Mouse (Mus musculus): Measurements from ENCODE around the gene Cdk15. TPM values are rescaled to one million over a fixed set of nuclear protein-coding genes. Genes with fewer than 3 reads are reported as not detected.
A peak's percentile ranks its signal among the peaks of the same experiment; 100 is the strongest.

Gene Cdk15
- polyA plus RNA-seq, 1 experiment from 2014 or later = 1.0 TPM

GRCm38 (mm10) chr1:59387542-59388314 lies 131.0 kb downstream of the Cdk15 start:
- no peaks in the 10 kb centered on the region for H3K27me3 ChIP-seq
- no peak overlapping the region for H3K9ac ChIP-seq
- no peaks in the 10 kb centered on the region for H3K9me3 ChIP-seq
- 20% methylated on average over 3 of the region's 3 CpGs for WGBS
- no peak overlapping the region for H3K4me3 ChIP-seq
- ATAC-seq (ENCODE audit: low FRiP score, low read depth) = no peak; the same call in 1 of the 2 replicates
- H3K36me3 ChIP-seq = no peaks in the 10 kb centered on the region
- peaks cover 7% of the 10 kb centered on the region for H3K4me1 ChIP-seq (replicated peaks)
- no peak overlapping the region for H3K27ac ChIP-seq (replicated peaks)
- no peak overlapping the region for H3K4me2 ChIP-seq

DNA sequence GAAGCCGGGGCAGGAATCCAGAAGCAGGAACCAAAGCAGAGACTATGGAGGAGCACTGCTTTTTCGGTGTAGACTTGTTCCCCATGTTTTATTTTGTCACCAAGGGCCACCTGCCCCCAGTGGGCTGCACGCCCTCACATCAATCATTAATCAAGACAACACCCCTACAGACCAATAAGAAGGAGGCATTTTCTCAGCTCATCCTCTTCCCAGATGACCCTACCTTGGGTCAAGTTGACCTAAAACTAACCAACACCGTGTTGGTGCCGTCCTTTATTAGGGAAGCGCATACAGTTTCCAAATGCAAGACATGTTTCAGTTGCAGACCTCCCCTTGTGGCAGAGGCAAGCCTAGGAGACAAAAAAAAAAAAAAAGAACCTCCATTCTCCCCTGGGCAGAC lies 132.5 kb downstream of the Cdk15 start:
- ATAC-seq (ENCODE audit: low FRiP score, low read depth) = no peak
- no peak overlapping the region for H3K9ac ChIP-seq

GRCm38 (mm10) chr1:59391736-59392135 lies 135.0 kb downstream of the Cdk15 start:
- no peak overlapping the region for H3K9ac ChIP-seq
- H3K27ac ChIP-seq (replicated peaks) = no peak overlapping the region
- 67% methylated on average over 3 of the region's 3 CpGs for WGBS
- H3K27me3 ChIP-seq = no peaks in the 10 kb centered on the region
- no peak overlapping the region for H3K4me2 ChIP-seq
- H3K4me1 ChIP-seq (replicated peaks) = peaks cover 17% of the 10 kb centered on the region
- ATAC-seq (ENCODE audit: low FRiP score, low read depth) = no peak
- no peaks in the 10 kb centered on the region for H3K36me3 ChIP-seq
- no peak overlapping the region for H3K4me3 ChIP-seq
- no peaks in the 10 kb centered on the region for H3K9me3 ChIP-seq

More for the DNA sequence above, 132.5 kb downstream of the Cdk15 start:
- no peak overlapping the region for H3K27ac ChIP-seq (replicated peaks)
- H3K36me3 ChIP-seq = no peaks in the 10 kb centered on the region
- H3K4me1 ChIP-seq (replicated peaks) = peaks cover 7% of the 10 kb centered on the region
- 90% methylated on average over 6 of the region's 6 CpGs for whole genome bisulfite sequencing
- H3K27me3 ChIP-seq = no peaks in the 10 kb centered on the region
- H3K4me2 ChIP-seq = no peak overlapping the region
- no peak overlapping the region for H3K4me3 ChIP-seq
- H3K9me3 ChIP-seq = no peaks in the 10 kb centered on the region

- H3K27me3 ChIP-seq = no peaks in the 10 kb centered on the region
- H3K27ac ChIP-seq (replicated peaks) = no peak overlapping the region
- H3K4me2 ChIP-seq = no peak overlapping the region
- no peaks in the 10 kb centered on the region for H3K9me3 ChIP-seq
- no peaks in the 10 kb centered on the region for H3K36me3 ChIP-seq
- H3K9ac ChIP-seq = no peak overlapping the region
- no peak for ATAC-seq (ENCODE audit: low FRiP score, low read depth)
- H3K4me3 ChIP-seq = no peak overlapping the region
- WGBS = 76% methylated on average over 4 of the region's 4 CpGs
- peaks cover 10% of the 10 kb centered on the region; the same call in 1 of the 2 replicates for H3K4me1 ChIP-seq (replicated peaks)
These were observed 137.4 kb downstream of the Cdk15 start for GRCm38 (mm10) chr1:59394072-59394471.

GRCm38 (mm10) chr1:59394616-59395015 lies 137.9 kb downstream of the Cdk15 start:
- no peak overlapping the region for H3K4me2 ChIP-seq
- 17% methylated on average over 6 of the region's 6 CpGs for WGBS
- peaks cover 10% of the 10 kb centered on the region; the same call in 1 of the 2 replicates for H3K4me1 ChIP-seq (replicated peaks)
- no peaks in the 10 kb centered on the region for H3K36me3 ChIP-seq
- no peaks in the 10 kb centered on the region for H3K9me3 ChIP-seq
- no peak overlapping the region for H3K4me3 ChIP-seq
- H3K9ac ChIP-seq = no peak overlapping the region
- H3K27ac ChIP-seq (replicated peaks) = no peak overlapping the region
- H3K27me3 ChIP-seq = no peaks in the 10 kb centered on the region
- peak; percentile 46; the same call in 1 of the 2 replicates for ATAC-seq (ENCODE audit: low FRiP score, low read depth)

DNA sequence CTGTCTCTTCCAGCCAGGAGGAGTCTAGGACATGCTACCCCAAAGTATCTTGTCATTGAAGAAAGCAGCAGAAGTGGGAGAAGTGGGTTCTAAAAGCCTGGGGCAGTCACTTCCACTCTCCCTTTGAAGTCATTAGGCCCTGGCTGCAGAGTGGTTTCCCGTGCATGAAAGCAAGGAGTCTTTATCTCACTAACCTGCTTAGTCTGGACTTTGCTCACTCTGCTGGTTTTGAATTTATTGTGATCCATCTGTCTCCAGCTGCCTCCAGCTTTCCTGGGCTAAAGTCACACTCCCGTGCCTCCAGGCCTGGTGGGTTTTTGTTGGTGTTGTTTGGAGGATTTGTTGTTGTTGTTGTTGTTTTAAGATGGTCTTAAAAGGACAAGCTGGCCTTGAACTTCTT lies 139.3 kb downstream of the Cdk15 start:
- 43% methylated on average over 2 of the region's 2 CpGs for WGBS
- ATAC-seq (ENCODE audit: low FRiP score, low read depth) = no peak
- peaks cover 10% of the 10 kb centered on the region; the same call in 1 of the 2 replicates for H3K4me1 ChIP-seq (replicated peaks)
- H3K9me3 ChIP-seq = no peaks in the 10 kb centered on the region
- H3K4me3 ChIP-seq = no peak overlapping the region
- no peaks in the 10 kb centered on the region for H3K27me3 ChIP-seq
- H3K4me2 ChIP-seq = no peak overlapping the region
- no peak overlapping the region for H3K27ac ChIP-seq (replicated peaks)
- H3K9ac ChIP-seq = no peak overlapping the region
- H3K36me3 ChIP-seq = no peaks in the 10 kb centered on the region

DNA sequence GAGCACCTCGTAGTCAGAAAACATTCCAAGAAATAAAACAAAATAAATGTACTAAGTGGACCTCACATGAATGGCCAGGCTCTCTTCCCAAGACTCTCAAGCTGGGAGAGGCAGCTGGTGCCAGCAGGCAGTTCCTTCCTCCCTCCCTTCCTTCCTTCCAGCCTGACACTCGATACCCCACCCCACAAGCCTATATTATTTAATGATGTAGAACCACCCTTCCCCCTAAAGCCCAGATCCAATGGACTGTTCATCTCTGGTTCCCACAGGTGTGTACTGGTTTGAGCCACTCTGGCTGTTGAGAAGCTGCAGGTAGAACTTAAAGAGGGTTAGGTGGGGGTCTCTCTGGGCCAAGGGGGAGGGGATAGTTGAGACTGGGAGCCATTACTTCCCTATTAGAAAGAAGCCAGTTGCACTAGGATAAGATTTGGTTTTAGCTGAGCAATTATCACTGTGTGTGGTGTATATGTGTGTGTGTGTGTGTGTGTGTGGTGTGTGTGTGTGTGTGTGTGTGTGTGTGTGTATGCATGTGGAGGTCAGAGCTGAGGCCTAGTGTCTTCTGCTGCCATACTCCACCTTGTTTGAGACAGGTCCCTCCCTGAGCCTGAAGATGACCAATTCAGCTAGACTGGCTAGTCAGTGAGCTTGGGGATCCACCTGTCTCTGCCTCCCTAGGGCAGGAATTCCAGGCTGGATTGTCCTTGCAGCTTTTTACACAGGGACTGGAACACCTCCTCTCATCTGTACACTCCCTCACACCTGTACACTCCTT lies 143.0 kb downstream of the Cdk15 start:
- Histone ChIP-seq H3K9ac (no peak overlapping the region), H3K4me1 (replicated peaks) (peaks cover 5% of the 10 kb centered on the region; the same call in 1 of the 2 replicates), H3K4me3 (no peak overlapping the region), H3K4me2 (no peak overlapping the region), H3K9me3 (no peaks in the 10 kb centered on the region), H3K27ac (replicated peaks) (no peak overlapping the region), H3K36me3 (no peaks in the 10 kb centered on the region), H3K27me3 (no peaks in the 10 kb centered on the region)
- whole genome bisulfite sequencing = 55% methylated on average over 2 of the region's 2 CpGs
- ATAC-seq (ENCODE audit: low FRiP score, low read depth) = no peak

- no peaks in the 10 kb centered on the region for H3K9me3 ChIP-seq
- no peaks in the 10 kb centered on the region for H3K36me3 ChIP-seq
- H3K4me3 ChIP-seq = no peak overlapping the region
- H3K27ac ChIP-seq (replicated peaks) = no peak overlapping the region
- WGBS = 87% methylated on average over 4 of the region's 4 CpGs
- H3K9ac ChIP-seq = no peak overlapping the region
- no peak overlapping the region for H3K4me2 ChIP-seq
- no peaks in the 10 kb centered on the region for H3K27me3 ChIP-seq
- no peak for ATAC-seq (ENCODE audit: low FRiP score, low read depth)
- H3K4me1 ChIP-seq (replicated peaks) = no peaks in the 10 kb centered on the region
These were observed 144.5 kb downstream of the Cdk15 start for GRCm38 (mm10) chr1:59401253-59401652.

Other genes starting within 250 kb of the Cdk15 start
- gene C2cd6, start 162.0 kb upstream of the Cdk15 start, polyA plus RNA-seq (2015; fragmentation: Nextera tagmentation; extraction: Ambion mirVana) = not detected in 2 replicates
- 41.3 and 44.5 TPM in 2 replicates for gene Tmem237, start 136.5 kb upstream of the Cdk15 start, polyA plus RNA-seq (2015; fragmentation: Nextera tagmentation; extraction: Ambion mirVana)
- gene Mpp4, start 93.5 kb upstream of the Cdk15 start, polyA plus RNA-seq (2015; fragmentation: Nextera tagmentation; extraction: Ambion mirVana) = 0.73 and 1.2 TPM in 2 replicates
- gene Als2, start 19.7 kb upstream of the Cdk15 start, polyA plus RNA-seq (2015; fragmentation: Nextera tagmentation; extraction: Ambion mirVana) = 18.2 and 19.9 TPM in 2 replicates
- 2.5 and 2.8 TPM in 2 replicates for gene Fzd7, start 225.5 kb downstream of the Cdk15 start, polyA plus RNA-seq (2015; fragmentation: Nextera tagmentation; extraction: Ambion mirVana)